16 mouse cellular contexts compared by ENCODE assay signal in the genomic region with DNA sequence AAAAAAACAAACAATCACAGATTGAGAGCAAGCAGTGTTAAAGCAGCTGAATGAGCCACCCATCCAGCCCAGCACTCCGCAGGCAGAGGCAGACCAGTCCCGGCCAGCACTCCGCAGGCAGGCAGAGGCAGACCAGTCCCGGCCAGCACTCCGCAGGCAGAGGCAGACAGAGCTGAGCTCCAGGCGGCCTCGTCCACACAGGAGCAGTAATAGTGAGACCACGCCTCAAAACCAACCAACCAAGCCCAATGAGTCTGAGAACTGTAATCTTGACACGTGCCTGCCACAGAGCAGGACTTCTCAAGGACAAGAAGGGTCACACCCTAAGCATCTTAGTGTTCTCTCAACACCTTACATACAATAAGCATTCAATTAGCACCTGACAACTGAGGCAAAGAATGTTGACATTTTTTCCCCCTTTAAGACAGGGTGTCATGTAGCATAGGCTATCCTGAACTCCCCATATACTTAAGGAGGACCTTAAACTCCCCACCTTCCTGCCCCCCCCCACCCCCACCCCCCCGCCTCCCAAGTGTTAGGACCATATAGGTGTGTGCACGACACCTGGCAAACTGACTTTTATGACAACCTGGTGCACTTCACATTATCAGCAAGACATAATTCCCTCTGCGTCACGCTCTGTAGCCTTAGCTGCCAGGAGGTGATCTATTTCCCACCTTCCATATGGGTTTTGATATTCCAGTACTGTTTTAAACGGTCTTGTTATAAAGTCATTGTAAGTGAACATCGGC. TPM values are rescaled to one million over a fixed set of nuclear protein-coding genes. Genes with fewer than 3 reads are reported as not detected.
DNase-seq lines count a peak whose midpoint lies in the region; ATAC-seq lines count a peak whose summit lies in the region.
"Had no signal": no experiment of that assay in that cellular context is flagged by ENCODE, and none has a peak within 500 bp of the region (broad histone marks: within the 10 kb centered on the region; RNA-seq: fewer than 3 reads in every experiment).

No protein-coding gene starts in this region.

- 82% methylated on average over 15 of the region's 15 CpGs for WGBS in limb, embryonic 15.5 days
- WGBS in limb, embryonic 10.5 days, result 84% methylated on average over 15 of the region's 15 CpGs

- H3K4me2 ChIP-seq in limb, embryonic 15.5 days, result no peak overlapping the region
- H3K4me2 ChIP-seq: heart, embryonic 15.5 days; limb, embryonic 13.5 days had no signal

- H3K4me3 ChIP-seq in limb, embryonic 15.5 days, result no peak overlapping the region
- no peak overlapping the region for H3K4me3 ChIP-seq in limb, embryonic 10.5 days
- H3K4me3 ChIP-seq: erythroblast, embryonic 14.5 days; gastrocnemius, adult 2 months; heart, embryonic 15.5 days; limb, embryonic 13.5 days had no signal

- H3K36me3 ChIP-seq in limb, embryonic 15.5 days, result peaks cover 25% of the 10 kb centered on the region
- peaks cover 98% of the 10 kb centered on the region for H3K36me3 ChIP-seq in limb, embryonic 10.5 days

- H3K9me3 ChIP-seq in limb, embryonic 15.5 days, result no peaks in the 10 kb centered on the region
- no peaks in the 10 kb centered on the region for H3K9me3 ChIP-seq in limb, embryonic 10.5 days (replicated peaks)
- H3K9me3 ChIP-seq: heart, embryonic 15.5 days; limb, embryonic 13.5 days had no signal

- H3K4me1 ChIP-seq in limb, embryonic 15.5 days, result peaks cover 5% of the 10 kb centered on the region; the same call in 1 of the 2 replicates
- H3K4me1 ChIP-seq in limb, embryonic 10.5 days, result peaks cover 4% of the 10 kb centered on the region; the same call in 1 of the 2 replicates
- H3K4me1 ChIP-seq: heart, embryonic 15.5 days had no signal

- H3K27me3 ChIP-seq in limb, embryonic 15.5 days, result no peaks in the 10 kb centered on the region
- H3K27me3 ChIP-seq in limb, embryonic 10.5 days (ENCODE audit: low read depth, poor library complexity, severe bottlenecking), result no peaks in the 10 kb centered on the region
- H3K27me3 ChIP-seq: heart, embryonic 15.5 days; limb, embryonic 13.5 days had no signal

- DNase-seq in limb, embryonic 10.5 days (ENCODE audit: low spot score), result no peak
- peak; percentile 39 for DNase-seq in kidney, adult 9 months
- DNase-seq in kidney, postnatal 4 days, result peak; percentile 26 to 38
- DNase-seq in right cerebral cortex, adult 2 months (ENCODE audit: low spot score in 2 of 2), result no peak
- DNase-seq: adrenal gland, postnatal 36 days; cerebellum, postnatal 10 days; gastrocnemius, adult 2 months; heart, adult 11 months; midbrain, embryonic 14.5 days had no signal

- H3K9ac ChIP-seq in limb, embryonic 15.5 days, result no peak overlapping the region
- H3K9ac ChIP-seq: heart, embryonic 15.5 days; limb, embryonic 13.5 days had no signal

- 0 out of 2 replicates have a peak, but pooled peaks have one; percentile 5 for ATAC-seq in limb, embryonic 15.5 days (ENCODE audit: insufficient number of reproducible peaks, low FRiP score, low TSS enrichment, low read depth)
- 0 out of 2 replicates have a peak, but pooled peaks have one; percentile 42 for ATAC-seq in erythroid progenitor cell, adult 5-6 weeks (replicated peaks; ENCODE audit: low FRiP score, poor library complexity, severe bottlenecking)
- ATAC-seq in megakaryocyte progenitor cell, adult 5-6 weeks (replicated peaks; ENCODE audit: poor library complexity), result no peak

- H3K27ac ChIP-seq in limb, embryonic 15.5 days, result no peak overlapping the region
- no peak overlapping the region for H3K27ac ChIP-seq in limb, embryonic 10.5 days
- H3K27ac ChIP-seq: gastrocnemius, adult 2 months; heart, embryonic 15.5 days; limb, embryonic 13.5 days; macrophage had no signal

RNA-seq across cellular contexts. Expression of a gene that starts 44.2 kb away (rescaled TPM):
- polyA plus RNA-seq in limb, embryonic 15.5 days (2015; fragmentation: Nextera tagmentation; extraction: Ambion mirVana), result 27.5 and 33.7 TPM in 2 replicates
- polyA plus RNA-seq in limb, embryonic 10.5 days (2016; fragmentation: Nextera tagmentation; extraction: Ambion mirVana), result 66.8 and 74.3 TPM in 2 replicates
- total RNA-seq in erythroid progenitor cell, adult 5-6 weeks (2015; ENCODE audit: low replicate concordance), result 1.8 and 21.4 TPM in 2 replicates
- total RNA-seq in erythroid progenitor cell, adult 5-6 weeks (2017; ENCODE audit: low replicate concordance), result 0.39 and 0.45 TPM in 2 replicates
- total RNA-seq in megakaryocyte progenitor cell, adult 5-6 weeks (2015), result 3.3 and 4.1 TPM in 2 replicates
- 1.5 and 2.3 TPM in 2 replicates for total RNA-seq in megakaryocyte progenitor cell, adult 5-6 weeks (2017)

Comparison
In these comparisons a context has a peak if more than half of its experiments do, and no peak if none do; other contexts are left out.
1. DNase-seq: peak in kidney, adult 9 months (single experiment) and kidney, postnatal 4 days (2 of 2); none in limb, embryonic 10.5 days (single experiment) and right cerebral cortex, adult 2 months (0 of 2).